Mouse (Mus musculus) liver (tissue): ENCODE results near the gene Ndufv2.
"Not testable (repeated sequence)": the region's sequence is repeated elsewhere in the genome, so short reads cannot be mapped to it uniquely, and the experiment has no call there.

Experiments
- DNase-seq: peaks from one replicate; pipeline ENCODE4 v3.0.0-alpha.2; 2020; ENCODE audit warnings: mixed read lengths

Gene Ndufv2

GRCm38 (mm10) chr17:66084486-66084885 lies 16.9 kb downstream of the Ndufv2 start:
- DNase-seq, result no peak

- DNase-seq, result no peak
Measured at GRCm38 (mm10) chr17:66077437-66077850, 23.9 kb downstream of the Ndufv2 start.

- peak; percentile 95 for DNase-seq
Measured at GRCm38 (mm10) chr17:66076934-66077333, 24.4 kb downstream of the Ndufv2 start, which contains the start of gene Ankrd12. TSS of gene Ankrd12 (minus strand) at chr17:66077089.

GRCm38 (mm10) chr17:66076174-66076927 lies 25.0 kb downstream of the Ndufv2 start:
- DNase-seq, result no peak

- DNase-seq, result no peak
Measured at GRCm38 (mm10) chr17:66075827-66076173, 25.6 kb downstream of the Ndufv2 start.

GRCm38 (mm10) chr17:66073971-66074370 lies 27.4 kb downstream of the Ndufv2 start:
- no peak for DNase-seq

- DNase-seq, result not testable (repeated sequence)
Measured at GRCm38 (mm10) chr17:66069036-66069435, 32.3 kb downstream of the Ndufv2 start.

- no peak for DNase-seq
Measured at GRCm38 (mm10) chr17:66065115-66065514, 36.2 kb downstream of the Ndufv2 start.

- no peak for DNase-seq
Measured at GRCm38 (mm10) chr17:66061241-66061938, 40.0 kb downstream of the Ndufv2 start.

- no peak for DNase-seq
Measured at GRCm38 (mm10) chr17:66058160-66058559, 43.2 kb downstream of the Ndufv2 start.

- no peak for DNase-seq
Measured at GRCm38 (mm10) chr17:66057145-66057544, 44.2 kb downstream of the Ndufv2 start.

- DNase-seq, result no peak
Measured at GRCm38 (mm10) chr17:66053349-66053748, 48.0 kb downstream of the Ndufv2 start.

- no peak for DNase-seq
Measured at GRCm38 (mm10) chr17:66048795-66049194, 52.6 kb downstream of the Ndufv2 start.

GRCm38 (mm10) chr17:66048199-66048598 lies 53.2 kb downstream of the Ndufv2 start:
- peak; percentile 7 for DNase-seq

GRCm38 (mm10) chr17:66043679-66044078 lies 57.7 kb downstream of the Ndufv2 start:
- not testable (repeated sequence) for DNase-seq

GRCm38 (mm10) chr17:66041020-66041419 lies 60.3 kb downstream of the Ndufv2 start:
- peak; percentile 7 for DNase-seq

- no peak for DNase-seq
Measured at GRCm38 (mm10) chr17:66033239-66033638, 68.1 kb downstream of the Ndufv2 start.

- DNase-seq, result no peak
Measured at GRCm38 (mm10) chr17:66031991-66032390, 69.4 kb downstream of the Ndufv2 start.
